Mouse (Mus musculus) liver, embryonic 13.5 days (tissue): ENCODE measurements around the gene Stard13. TPM values are rescaled to one million over a fixed set of nuclear protein-coding genes. Genes with fewer than 3 reads are reported as not detected.
A peak's percentile ranks its signal among the peaks of the same experiment; 100 is the strongest.

Experiments
- ATAC-seq: fragments of 200-750 bp; cut with Nextera tagmentation; 2 replicates; pipeline ENCODE4 v1.8.0; 2017; ENCODE audit warnings: low read depth, mild to moderate bottlenecking, moderate number of reproducible peaks, moderate library complexity
- DNase-seq: peaks from one replicate; pipeline ENCODE4 v3.0.0; 2022
- H3K27ac ChIP-seq: fragments of 300-500 bp; sonication (generic); 2 replicates; pipeline ENCODE4 v1.5.1; 2015; ENCODE audit warnings: moderate library complexity, mild to moderate bottlenecking, inconsistent platforms
- H3K27me3 ChIP-seq: fragments of 300-500 bp; sonication (generic); 2 replicates; pipeline ENCODE4 v1.6.1; 2015; ENCODE audit warnings: mild to moderate bottlenecking, inconsistent platforms
- H3K36me3 ChIP-seq: fragments of 300-500 bp; sonication (generic); 2 replicates; pipeline ENCODE4 v1.6.1; 2015; ENCODE audit warnings: mild to moderate bottlenecking, inconsistent platforms
- H3K4me1 ChIP-seq: fragments of 300-500 bp; sonication (generic); replicated peaks from 2 replicates; pipeline ENCODE4 v1.6.1; 2015; ENCODE audit warnings: inconsistent platforms
- H3K4me2 ChIP-seq: fragments of 300-500 bp; sonication (generic); 2 replicates; pipeline ENCODE4 v1.6.1; 2015; ENCODE audit warnings: inconsistent platforms, mild to moderate bottlenecking, moderate library complexity
- H3K4me3 ChIP-seq: fragments of 300-500 bp; sonication (generic); replicated peaks from 2 replicates; pipeline ENCODE4 v1.5.1; 2015; ENCODE audit warnings: mild to moderate bottlenecking, inconsistent platforms
- H3K9ac ChIP-seq: fragments of 300-500 bp; sonication (generic); 2 replicates; pipeline ENCODE4 v1.6.1; 2015; ENCODE audit warnings: mild to moderate bottlenecking, inconsistent platforms
- H3K9me3 ChIP-seq: fragments of 300-500 bp; sonication (generic); replicated peaks from 2 replicates; pipeline ENCODE4 v1.6.1; 2016; ENCODE audit warnings: inconsistent platforms
- WGBS: fragments of 180-500 bp; shearing (Covaris S2); methylation state at CpG from one replicate; pipeline ENCODE4 v1.1.7; 2015; ENCODE audit not compliant: insufficient replicate concordance; 5-methylcytosine and 5-hydroxymethylcytosine counted together
- polyA plus RNA-seq: library from polyadenylated mRNA; unstranded; fragments of >200 nt; fragmentation: Nextera tagmentation; extraction: Ambion mirVana; gene quantifications from 2 replicates; pipeline ENCODE4 v1.2.1, GENCODE M21; 2015

Gene Stard13
- polyA plus RNA-seq, 1 experiment from 2014 or later: 1.2 TPM

GRCm38 (mm10) chr5:151070896-151071295, 162.7 kb downstream of the Stard13 start:
- no peak overlapping the region for H3K4me3 ChIP-seq
- H3K27ac ChIP-seq: no peak overlapping the region
- no peak overlapping the region for H3K9ac ChIP-seq
- WGBS: 67% methylated on average over 6 of the region's 6 CpGs
- DNase-seq: no peak
- H3K9me3 ChIP-seq: no peaks in the 10 kb centered on the region
- no peak overlapping the region for H3K4me2 ChIP-seq
- no peaks in the 10 kb centered on the region for H3K36me3 ChIP-seq
- H3K4me1 ChIP-seq: no peaks in the 10 kb centered on the region
- H3K27me3 ChIP-seq: no peaks in the 10 kb centered on the region
- no peak for ATAC-seq

- Histone ChIP-seq H3K4me3 (no peak overlapping the region), H3K36me3 (no peaks in the 10 kb centered on the region), H3K4me2 (no peak overlapping the region), H3K27me3 (no peaks in the 10 kb centered on the region), H3K9ac (no peak overlapping the region), H3K27ac (no peak overlapping the region), H3K4me1 (no peaks in the 10 kb centered on the region), H3K9me3 (no peaks in the 10 kb centered on the region)
- 64% methylated on average over 2 of the region's 2 CpGs for WGBS
- ATAC-seq (no peak), DNase-seq (no peak)
Observed at GRCm38 (mm10) chr5:151069569-151069968, 164.1 kb downstream of the Stard13 start.

GRCm38 (mm10) chr5:151066016-151066415, 167.6 kb downstream of the Stard13 start:
- H3K4me3 ChIP-seq: no peak overlapping the region
- WGBS: 63% methylated on average over 5 of the region's 5 CpGs
- H3K4me2 ChIP-seq: no peak overlapping the region
- H3K9ac ChIP-seq: no peak overlapping the region
- peaks cover 21% of the 10 kb centered on the region for H3K36me3 ChIP-seq
- H3K27me3 ChIP-seq: no peaks in the 10 kb centered on the region
- DNase-seq: no peak
- 0 out of 2 replicates have a peak, but pooled peaks cover 3% of the 10 kb centered on the region for H3K9me3 ChIP-seq
- H3K4me1 ChIP-seq: no peaks in the 10 kb centered on the region
- no peak for ATAC-seq
- H3K27ac ChIP-seq: no peak overlapping the region

GRCm38 (mm10) chr5:151065228-151065627, 168.4 kb downstream of the Stard13 start:
- WGBS: 79% methylated on average over 1 of the region's 1 CpGs
- no peak overlapping the region for H3K4me3 ChIP-seq
- no peaks in the 10 kb centered on the region for H3K4me1 ChIP-seq
- H3K9ac ChIP-seq: no peak overlapping the region
- H3K27ac ChIP-seq: no peak overlapping the region
- no peak for DNase-seq
- no peak overlapping the region for H3K4me2 ChIP-seq
- 0 out of 2 replicates have a peak, but pooled peaks cover 3% of the 10 kb centered on the region for H3K9me3 ChIP-seq
- no peaks in the 10 kb centered on the region for H3K27me3 ChIP-seq
- peaks cover 21% of the 10 kb centered on the region for H3K36me3 ChIP-seq
- no peak for ATAC-seq

- Histone ChIP-seq H3K27me3 (no peaks in the 10 kb centered on the region), H3K27ac (no peak overlapping the region), H3K36me3 (peaks cover 21% of the 10 kb centered on the region), H3K9me3 (0 out of 2 replicates have a peak, but pooled peaks cover 3% of the 10 kb centered on the region), H3K9ac (no peak overlapping the region), H3K4me2 (no peak overlapping the region), H3K4me1 (peaks cover 4% of the 10 kb centered on the region; the same call in 1 of the 2 replicates), H3K4me3 (no peak overlapping the region)
- ATAC-seq (no peak), DNase-seq (no peak)
- 73% methylated on average over 2 of the region's 2 CpGs for WGBS
Observed at GRCm38 (mm10) chr5:151061942-151062341, 171.7 kb downstream of the Stard13 start.

- H3K4me3 ChIP-seq: no peak overlapping the region
- peaks cover 4% of the 10 kb centered on the region; the same call in 1 of the 2 replicates for H3K4me1 ChIP-seq
- H3K36me3 ChIP-seq: peaks cover 21% of the 10 kb centered on the region
- WGBS: 85% methylated on average over 12 of the region's 12 CpGs
- ATAC-seq (no peak), DNase-seq (no peak)
- H3K4me2 ChIP-seq: no peak overlapping the region
- H3K9me3 ChIP-seq: 0 out of 2 replicates have a peak, but pooled peaks cover 3% of the 10 kb centered on the region
- no peak overlapping the region for H3K9ac ChIP-seq
- no peaks in the 10 kb centered on the region for H3K27me3 ChIP-seq
- no peak overlapping the region for H3K27ac ChIP-seq
Observed at GRCm38 (mm10) chr5:151060476-151060875, 173.2 kb downstream of the Stard13 start.

- H3K9ac ChIP-seq: no peak overlapping the region
- peaks cover 4% of the 10 kb centered on the region; the same call in 1 of the 2 replicates for H3K4me1 ChIP-seq
- H3K27me3 ChIP-seq: no peaks in the 10 kb centered on the region
- no peak for ATAC-seq
- peaks cover 21% of the 10 kb centered on the region for H3K36me3 ChIP-seq
- H3K4me2 ChIP-seq: no peak overlapping the region
- WGBS: 58% methylated on average over 5 of the region's 5 CpGs
- H3K4me3 ChIP-seq: no peak overlapping the region
- 0 out of 2 replicates have a peak, but pooled peaks cover 3% of the 10 kb centered on the region for H3K9me3 ChIP-seq
- DNase-seq: no peak
- no peak overlapping the region for H3K27ac ChIP-seq
Observed at GRCm38 (mm10) chr5:151059772-151060171, 173.9 kb downstream of the Stard13 start.

- peaks cover 21% of the 10 kb centered on the region for H3K36me3 ChIP-seq
Observed at GRCm38 (mm10) chr5:151059352-151059751, 174.3 kb downstream of the Stard13 start.

GRCm38 (mm10) chr5:151057716-151058115, 175.9 kb downstream of the Stard13 start:
- Histone ChIP-seq H3K36me3 (peaks cover 14% of the 10 kb centered on the region), H3K4me3 (no peak overlapping the region), H3K27ac (no peak overlapping the region), H3K4me1 (peaks cover 4% of the 10 kb centered on the region; the same call in 1 of the 2 replicates), H3K4me2 (no peak overlapping the region), H3K27me3 (no peaks in the 10 kb centered on the region), H3K9me3 (0 out of 2 replicates have a peak, but pooled peaks cover 3% of the 10 kb centered on the region), H3K9ac (no peak overlapping the region)
- ATAC-seq (no peak), DNase-seq (no peak)
- 76% methylated on average over 5 of the region's 5 CpGs for WGBS

More at GRCm38 (mm10) chr5:151059352-151059751, 174.3 kb downstream of the Stard13 start:
- Histone ChIP-seq H3K9me3 (0 out of 2 replicates have a peak, but pooled peaks cover 3% of the 10 kb centered on the region), H3K4me1 (peaks cover 4% of the 10 kb centered on the region; the same call in 1 of the 2 replicates), H3K4me2 (no peak overlapping the region), H3K27ac (no peak overlapping the region), H3K27me3 (no peaks in the 10 kb centered on the region), H3K9ac (no peak overlapping the region), H3K4me3 (no peak overlapping the region)
- DNase-seq (no peak), ATAC-seq (no peak)
- WGBS: 72% methylated on average over 10 of the region's 10 CpGs

GRCm38 (mm10) chr5:151056920-151057294, 176.7 kb downstream of the Stard13 start:
- H3K9ac ChIP-seq: no peak overlapping the region
- peaks cover 10% of the 10 kb centered on the region for H3K36me3 ChIP-seq
- no peak overlapping the region for H3K4me2 ChIP-seq
- peak; percentile 3 for DNase-seq
- ATAC-seq: peak; percentile 57
- H3K4me1 ChIP-seq: peaks cover 4% of the 10 kb centered on the region; the same call in 1 of the 2 replicates
- WGBS: 24% methylated on average over 6 of the region's 6 CpGs
- no peak overlapping the region for H3K4me3 ChIP-seq
- no peak overlapping the region for H3K27ac ChIP-seq
- no peaks in the 10 kb centered on the region for H3K27me3 ChIP-seq
- H3K9me3 ChIP-seq: 0 out of 2 replicates have a peak, but pooled peaks cover 5% of the 10 kb centered on the region

- ATAC-seq: no peak; the same call in 1 of the 2 replicates
- DNase-seq: no peak
- peaks cover 4% of the 10 kb centered on the region; the same call in 1 of the 2 replicates for H3K4me1 ChIP-seq
- H3K9me3 ChIP-seq: 0 out of 2 replicates have a peak, but pooled peaks cover 5% of the 10 kb centered on the region
- H3K36me3 ChIP-seq: peaks cover 6% of the 10 kb centered on the region; the same call in 1 of the 2 replicates
- 65% methylated on average over 12 of the region's 12 CpGs for WGBS
- H3K4me2 ChIP-seq: no peak overlapping the region
- no peak overlapping the region for H3K27ac ChIP-seq
- H3K9ac ChIP-seq: no peak overlapping the region
- no peaks in the 10 kb centered on the region for H3K27me3 ChIP-seq
- no peak overlapping the region for H3K4me3 ChIP-seq
Observed at GRCm38 (mm10) chr5:151056255-151056919, 177.2 kb downstream of the Stard13 start.
